Mouse (Mus musculus): ENCODE data around the gene Ergic1. TPM values are rescaled to one million over a fixed set of nuclear protein-coding genes. Genes with fewer than 3 reads are reported as not detected.

Gene Ergic1
- polyA plus RNA-seq, 1 experiment from 2014 or later, result 48.6 TPM

DNA sequence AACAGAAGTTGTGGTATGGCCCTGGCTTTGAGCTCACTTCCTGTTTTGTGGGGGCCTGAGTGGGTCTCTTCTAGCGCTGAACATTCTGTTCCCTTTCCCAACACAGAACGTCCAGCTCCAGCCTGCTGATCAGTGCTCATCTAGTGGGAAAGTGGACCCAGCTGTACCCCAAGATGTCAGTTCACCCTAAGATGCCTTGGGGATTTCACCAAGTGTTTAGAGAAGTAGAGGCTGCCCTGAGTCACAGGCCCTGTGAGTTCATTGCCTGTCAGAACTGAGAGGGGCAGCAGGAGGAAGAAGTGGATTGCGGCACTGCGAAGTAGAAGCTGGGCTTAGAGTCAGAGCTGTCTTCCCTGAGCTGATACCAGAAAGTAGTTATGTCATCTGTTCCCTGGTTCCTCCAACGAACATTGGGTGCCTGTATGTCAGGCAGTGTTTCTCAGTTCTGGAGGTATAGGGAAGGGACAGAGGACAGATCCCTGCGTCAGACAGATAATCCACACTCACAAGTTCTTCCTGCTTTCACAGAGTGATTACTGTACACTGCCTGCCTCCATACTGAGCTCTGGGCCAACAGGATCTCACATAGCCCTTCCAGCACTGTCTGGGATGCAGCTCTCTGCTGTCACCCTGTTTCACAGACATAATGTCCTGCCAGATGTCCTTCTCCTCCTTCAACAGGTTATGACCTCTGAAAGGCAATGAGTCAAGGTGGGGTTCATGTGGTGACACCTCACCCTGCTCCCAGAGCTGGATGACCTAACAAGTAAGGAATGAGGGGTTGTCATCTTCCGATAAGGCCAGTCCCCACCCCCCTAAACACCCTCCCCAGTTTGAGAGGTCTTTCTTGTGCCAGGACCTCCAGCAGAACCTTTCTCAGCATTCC, 25.8 kb upstream of the Ergic1 start:
- 67% methylated on average over 7 of the region's 7 CpGs for WGBS
- H3K4me2 ChIP-seq (replicated peaks; ENCODE audit: low read depth), result no peak overlapping the region
- H3K4me1 ChIP-seq (replicated peaks; ENCODE audit: control insufficient read depth, insufficient read depth, low read length), result peaks cover 6% of the 10 kb centered on the region; the same call in 1 of the 2 replicates
- H3K36me3 ChIP-seq (ENCODE audit: control insufficient read depth, insufficient read depth), result no peaks in the 10 kb centered on the region
- no peaks in the 10 kb centered on the region for H3K27me3 ChIP-seq (replicated peaks; ENCODE audit: control insufficient read depth, insufficient read depth, low read length)
- no peak for ATAC-seq
- H3K9me3 ChIP-seq (ENCODE audit: control insufficient read depth), result no peaks in the 10 kb centered on the region
- H3K4me3 ChIP-seq (ENCODE audit: low read depth, low read length), result no peak overlapping the region
- H3K27ac ChIP-seq (ENCODE audit: low read depth, low read length), result 0 out of 2 replicates have a peak overlapping the region, but pooled peaks have one; percentile 54
- no peak overlapping the region for H3K9ac ChIP-seq (ENCODE audit: low read depth, low read length)
- TF ChIP-seq CTCF (IDR thresholded peaks at IDR 0.05; ENCODE audit: low read depth), result no peak

DNA sequence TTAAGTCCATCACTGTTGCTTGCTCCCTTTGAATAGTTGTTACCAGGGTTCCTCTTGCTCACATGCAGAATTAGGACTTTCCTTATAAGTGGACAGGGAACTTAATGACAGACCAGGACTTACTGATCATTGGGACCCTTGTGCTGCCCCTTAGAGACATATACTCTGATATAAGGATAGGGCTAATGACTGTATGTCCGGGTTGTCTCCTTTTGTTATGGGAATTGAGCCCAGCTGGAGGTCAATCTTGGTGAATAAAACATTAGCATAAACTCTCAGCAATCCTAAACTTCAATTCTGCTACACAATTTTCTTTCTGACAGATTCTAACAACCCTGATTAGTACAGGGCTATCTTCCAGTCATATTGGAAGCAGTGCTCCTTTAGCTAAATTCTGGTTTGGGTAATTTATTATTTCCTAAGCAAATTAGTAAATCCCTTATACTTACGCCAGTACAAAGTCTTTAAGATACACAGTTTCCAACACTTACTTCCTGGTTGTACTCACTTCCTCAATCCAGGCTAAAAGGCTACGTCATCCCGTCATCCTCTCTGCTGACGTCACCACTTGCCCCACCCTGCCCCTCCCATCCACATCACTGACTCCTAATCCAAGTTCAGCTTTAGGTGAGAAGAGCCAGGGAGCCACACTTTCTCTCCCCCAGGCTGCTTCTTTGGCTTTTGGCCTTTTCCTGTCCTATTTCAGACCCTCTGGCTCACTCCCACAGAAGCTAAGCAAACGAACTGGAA, 23.4 kb upstream of the Ergic1 start:
- TF ChIP-seq CTCF (IDR thresholded peaks at IDR 0.05; ENCODE audit: low read depth), result no peak
- Histone ChIP-seq H3K27me3 (replicated peaks; ENCODE audit: control insufficient read depth, insufficient read depth, low read length) (no peaks in the 10 kb centered on the region), H3K36me3 (ENCODE audit: control insufficient read depth, insufficient read depth) (no peaks in the 10 kb centered on the region), H3K4me3 (ENCODE audit: low read depth, low read length) (no peak overlapping the region), H3K27ac (ENCODE audit: low read depth, low read length) (peak overlapping the region; percentile 37; the same call in 1 of the 2 replicates), H3K4me2 (replicated peaks; ENCODE audit: low read depth) (peak overlapping the region; percentile 54), H3K4me1 (replicated peaks; ENCODE audit: control insufficient read depth, insufficient read depth, low read length) (peaks cover 6% of the 10 kb centered on the region; the same call in 1 of the 2 replicates), H3K9ac (ENCODE audit: low read depth, low read length) (0 out of 2 replicates have a peak overlapping the region, but pooled peaks have one; percentile 32), H3K9me3 (ENCODE audit: control insufficient read depth) (no peaks in the 10 kb centered on the region)
- 16% methylated on average over 6 of the region's 6 CpGs for WGBS
- ATAC-seq, result peak; percentile 91

DNA sequence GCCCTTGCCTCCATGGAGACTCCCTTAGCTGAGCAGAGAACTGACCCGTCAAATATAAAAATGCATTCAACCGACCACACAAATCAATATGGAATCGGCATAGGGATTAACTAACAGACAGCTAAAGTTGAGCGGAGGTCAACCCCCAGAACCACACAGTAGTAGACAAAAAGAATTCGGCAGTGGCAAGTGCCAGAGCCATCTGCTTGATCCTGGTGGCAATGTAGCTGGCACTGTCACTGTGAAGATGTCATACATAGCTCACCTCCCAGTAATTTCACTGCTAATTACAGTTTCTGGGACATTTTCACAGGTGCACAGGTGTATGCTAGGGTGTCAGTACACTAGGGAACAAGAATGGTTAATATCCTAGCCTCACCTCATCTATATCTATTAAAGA, 21.2 kb upstream of the Ergic1 start:
- no peak for TF ChIP-seq CTCF (IDR thresholded peaks at IDR 0.05; ENCODE audit: low read depth)
- H3K4me3 ChIP-seq (ENCODE audit: low read depth, low read length), result no peak overlapping the region
- H3K4me2 ChIP-seq (replicated peaks; ENCODE audit: low read depth), result no peak overlapping the region
- 67% methylated on average over 5 of the region's 5 CpGs for WGBS
- no peak for ATAC-seq
- peaks cover 6% of the 10 kb centered on the region; the same call in 1 of the 2 replicates for H3K4me1 ChIP-seq (replicated peaks; ENCODE audit: control insufficient read depth, insufficient read depth, low read length)
- H3K9ac ChIP-seq (ENCODE audit: low read depth, low read length), result no peak overlapping the region
- H3K27ac ChIP-seq (ENCODE audit: low read depth, low read length), result no peak overlapping the region
- H3K9me3 ChIP-seq (ENCODE audit: control insufficient read depth), result no peaks in the 10 kb centered on the region
- H3K36me3 ChIP-seq (ENCODE audit: control insufficient read depth, insufficient read depth), result no peaks in the 10 kb centered on the region
- H3K27me3 ChIP-seq (replicated peaks; ENCODE audit: control insufficient read depth, insufficient read depth, low read length), result no peaks in the 10 kb centered on the region

DNA sequence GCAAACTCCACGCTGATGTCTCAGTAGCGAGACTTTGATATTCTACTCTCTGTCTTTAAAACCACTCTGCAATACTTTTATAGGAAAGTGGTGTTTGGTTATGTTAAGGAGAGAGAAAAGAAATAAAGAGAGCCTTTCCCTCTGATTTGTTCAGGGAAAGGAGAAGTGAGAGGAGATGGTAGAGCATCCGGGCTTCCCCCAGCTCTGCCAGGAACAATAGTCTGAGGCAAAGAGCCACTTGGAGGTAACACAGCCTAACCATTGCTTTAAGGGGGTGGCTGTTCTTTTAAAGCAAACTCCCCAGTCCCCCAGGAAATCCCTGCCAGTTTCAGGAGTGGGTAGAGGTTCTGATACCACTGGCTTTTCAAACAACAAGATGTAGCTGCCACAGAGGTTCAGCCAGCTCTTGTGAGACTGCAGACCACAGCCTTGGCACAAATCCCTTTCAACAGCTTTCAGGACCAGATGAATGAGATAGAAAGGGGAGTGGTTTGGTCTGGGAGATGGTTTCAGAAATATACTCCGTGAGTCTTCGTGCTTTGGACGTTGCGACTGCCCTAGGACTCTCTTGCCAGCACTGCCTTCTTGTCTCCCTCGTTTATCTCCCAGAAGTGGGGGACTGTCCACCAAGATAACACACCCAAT, 16.8 kb upstream of the Ergic1 start:
- H3K27me3 ChIP-seq (replicated peaks; ENCODE audit: control insufficient read depth, insufficient read depth, low read length), result no peaks in the 10 kb centered on the region
- TF ChIP-seq CTCF (IDR thresholded peaks at IDR 0.05; ENCODE audit: low read depth), result no peak
- no peak overlapping the region for H3K4me2 ChIP-seq (replicated peaks; ENCODE audit: low read depth)
- no peak overlapping the region for H3K9ac ChIP-seq (ENCODE audit: low read depth, low read length)
- 61% methylated on average over 8 of the region's 8 CpGs for WGBS
- H3K27ac ChIP-seq (ENCODE audit: low read depth, low read length), result no peak overlapping the region
- no peaks in the 10 kb centered on the region for H3K4me1 ChIP-seq (replicated peaks; ENCODE audit: control insufficient read depth, insufficient read depth, low read length)
- no peaks in the 10 kb centered on the region for H3K9me3 ChIP-seq (ENCODE audit: control insufficient read depth)
- no peaks in the 10 kb centered on the region for H3K36me3 ChIP-seq (ENCODE audit: control insufficient read depth, insufficient read depth)
- H3K4me3 ChIP-seq (ENCODE audit: low read depth, low read length), result no peak overlapping the region
- no peak for ATAC-seq

DNA sequence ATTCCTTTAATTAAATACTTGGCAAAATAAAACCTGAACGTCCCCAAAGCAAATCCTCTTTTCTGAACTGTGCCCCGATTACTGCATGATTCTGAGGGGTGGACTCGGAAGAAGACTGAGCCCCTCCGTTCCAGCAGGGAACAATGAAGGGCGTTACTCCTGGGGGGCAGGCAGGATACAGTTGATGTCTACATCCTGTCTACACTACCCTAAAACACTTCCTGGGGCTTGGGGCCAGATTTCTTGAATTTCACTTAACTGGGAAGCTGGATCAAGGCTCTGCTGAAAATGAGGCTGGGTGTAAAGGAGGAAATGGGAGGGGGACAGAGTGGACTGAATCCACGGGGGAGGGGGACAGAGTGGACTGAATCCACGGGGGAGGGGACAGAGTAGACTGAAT, 13.5 kb upstream of the Ergic1 start:
- 40% methylated on average over 7 of the region's 7 CpGs for WGBS
- no peak for ATAC-seq
- Histone ChIP-seq H3K9me3 (ENCODE audit: control insufficient read depth) (no peaks in the 10 kb centered on the region), H3K4me2 (replicated peaks; ENCODE audit: low read depth) (no peak overlapping the region), H3K27me3 (replicated peaks; ENCODE audit: control insufficient read depth, insufficient read depth, low read length) (no peaks in the 10 kb centered on the region), H3K4me1 (replicated peaks; ENCODE audit: control insufficient read depth, insufficient read depth, low read length) (no peaks in the 10 kb centered on the region), H3K4me3 (ENCODE audit: low read depth, low read length) (no peak overlapping the region), H3K27ac (ENCODE audit: low read depth, low read length) (no peak overlapping the region), H3K36me3 (ENCODE audit: control insufficient read depth, insufficient read depth) (no peaks in the 10 kb centered on the region), H3K9ac (ENCODE audit: low read depth, low read length) (no peak overlapping the region)
- no peak for TF ChIP-seq CTCF (IDR thresholded peaks at IDR 0.05; ENCODE audit: low read depth)

DNA sequence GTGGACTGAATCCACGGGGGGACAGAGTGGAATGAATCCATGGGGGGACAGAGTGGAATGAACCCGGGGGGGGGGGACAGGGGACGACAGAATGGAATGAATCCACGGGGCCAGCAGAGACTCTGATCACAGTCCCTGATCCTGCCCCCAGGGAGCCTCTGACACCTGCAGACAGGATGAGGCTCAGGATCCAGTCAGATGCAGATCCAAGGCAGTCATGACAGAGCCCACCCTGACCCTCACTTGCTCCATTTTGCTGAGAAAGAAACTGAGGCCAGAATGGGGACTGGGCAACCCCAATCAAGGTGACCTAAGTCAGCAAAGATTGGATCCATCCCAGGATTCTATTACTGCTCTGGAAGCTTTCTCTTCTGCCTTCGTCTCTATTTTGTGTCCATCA, 12.7 kb upstream of the Ergic1 start:
- H3K27ac ChIP-seq (ENCODE audit: low read depth, low read length), result no peak overlapping the region
- no peak for ATAC-seq
- no peak overlapping the region for H3K9ac ChIP-seq (ENCODE audit: low read depth, low read length)

More for the DNA sequence above, 12.7 kb upstream of the Ergic1 start:
- TF ChIP-seq CTCF (IDR thresholded peaks at IDR 0.05; ENCODE audit: low read depth), result no peak
- Histone ChIP-seq H3K4me2 (replicated peaks; ENCODE audit: low read depth) (no peak overlapping the region), H3K4me3 (ENCODE audit: low read depth, low read length) (no peak overlapping the region), H3K4me1 (replicated peaks; ENCODE audit: control insufficient read depth, insufficient read depth, low read length) (no peaks in the 10 kb centered on the region), H3K27me3 (replicated peaks; ENCODE audit: control insufficient read depth, insufficient read depth, low read length) (no peaks in the 10 kb centered on the region), H3K36me3 (ENCODE audit: control insufficient read depth, insufficient read depth) (no peaks in the 10 kb centered on the region), H3K9me3 (ENCODE audit: control insufficient read depth) (no peaks in the 10 kb centered on the region)
- 5% methylated on average over 4 of the region's 5 CpGs for WGBS

Measured in intestine, postnatal 0 days (tissue).